Mouse (Mus musculus) heart, embryonic 15.5 days (tissue): ENCODE measurements around the gene Grm4. TPM values are rescaled to one million over a fixed set of nuclear protein-coding genes. Genes with fewer than 3 reads are reported as not detected.

Experiments
- ATAC-seq: fragments of 200-750 bp; cut with Nextera tagmentation; replicated peaks from 2 replicates; pipeline ENCODE4 v1.8.0; 2017; ENCODE audit warnings: low read depth, moderate TSS enrichment; ENCODE audit not compliant: insufficient number of reproducible peaks, insufficient read depth, low FRiP score
- H3K27ac ChIP-seq: fragments of 300-500 bp; sonication (generic); 2 replicates; pipeline ENCODE4 v1.5.1; 2015; ENCODE audit warnings: mild to moderate bottlenecking, inconsistent platforms
- H3K27me3 ChIP-seq: fragments of 300-500 bp; sonication (generic); 2 replicates; pipeline ENCODE4 v1.6.1; 2015; ENCODE audit warnings: inconsistent platforms
- H3K36me3 ChIP-seq: fragments of 300-500 bp; sonication (generic); 2 replicates; pipeline ENCODE4 v1.6.1; 2015; ENCODE audit warnings: mild to moderate bottlenecking, inconsistent platforms
- H3K4me1 ChIP-seq: fragments of 300-500 bp; sonication (generic); replicated peaks from 2 replicates; pipeline ENCODE4 v1.6.1; 2015; ENCODE audit warnings: inconsistent platforms
- H3K4me2 ChIP-seq: fragments of 300-500 bp; sonication (generic); 2 replicates; pipeline ENCODE4 v1.6.1; 2015; ENCODE audit warnings: inconsistent platforms, mild to moderate bottlenecking, moderate library complexity
- H3K4me3 ChIP-seq: fragments of 300-500 bp; sonication (generic); 2 replicates; pipeline ENCODE4 v1.5.1; 2015; ENCODE audit warnings: mild to moderate bottlenecking, inconsistent platforms
- H3K9ac ChIP-seq: fragments of 300-500 bp; sonication (generic); 2 replicates; pipeline ENCODE4 v1.6.1; 2015; ENCODE audit warnings: mild to moderate bottlenecking, inconsistent platforms
- H3K9me3 ChIP-seq: fragments of 300-500 bp; sonication (generic); replicated peaks from 2 replicates; pipeline ENCODE4 v1.6.1; 2016; ENCODE audit warnings: inconsistent platforms
- WGBS: fragments of 180-500 bp; shearing (Covaris S2); methylation state at CpG from one replicate; pipeline ENCODE4 v1.1.7; 2015; ENCODE audit warnings: mixed read lengths; 5-methylcytosine and 5-hydroxymethylcytosine counted together
- polyA plus RNA-seq: library from polyadenylated mRNA; unstranded; fragments of >200 nt; fragmentation: Nextera tagmentation; extraction: Ambion mirVana; gene quantifications from 2 replicates; pipeline ENCODE4 v1.2.1, GENCODE M21; 2015

Grm4 gene
- polyA plus RNA-seq, 1 experiment from 2014 or later = 0.05 TPM

DNA sequence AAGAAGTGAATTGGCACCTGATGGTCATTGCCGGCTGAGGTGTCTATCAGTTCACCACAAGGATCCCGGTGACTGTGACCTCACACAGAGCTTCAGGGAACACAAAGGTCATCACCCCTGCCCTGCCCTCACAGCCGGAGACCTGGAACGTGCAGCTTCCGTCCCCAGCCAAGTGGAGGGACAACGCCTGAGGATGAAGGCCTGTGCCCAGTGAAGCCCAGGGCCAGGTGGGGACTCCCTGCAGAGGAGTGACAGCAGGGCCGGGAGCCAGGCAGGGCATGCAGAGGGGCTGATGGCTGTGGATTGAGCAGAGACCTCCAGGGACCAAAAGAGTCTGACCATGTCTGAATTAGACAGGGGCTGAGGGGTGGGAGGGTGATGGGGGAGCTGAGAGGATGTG lies 1.9 kb upstream of the Grm4 start:
- no peak for ATAC-seq
- Histone ChIP-seq H3K9me3 (no peaks in the 10 kb centered on the region), H3K4me2 (no peak overlapping the region), H3K27me3 (peaks cover 44% of the 10 kb centered on the region), H3K27ac (no peak overlapping the region), H3K4me1 (peaks cover 6% of the 10 kb centered on the region; the same call in 1 of the 2 replicates), H3K9ac (no peak overlapping the region), H3K4me3 (no peak overlapping the region), H3K36me3 (no peaks in the 10 kb centered on the region)
- WGBS = 56% methylated on average over 7 of the region's 7 CpGs

DNA sequence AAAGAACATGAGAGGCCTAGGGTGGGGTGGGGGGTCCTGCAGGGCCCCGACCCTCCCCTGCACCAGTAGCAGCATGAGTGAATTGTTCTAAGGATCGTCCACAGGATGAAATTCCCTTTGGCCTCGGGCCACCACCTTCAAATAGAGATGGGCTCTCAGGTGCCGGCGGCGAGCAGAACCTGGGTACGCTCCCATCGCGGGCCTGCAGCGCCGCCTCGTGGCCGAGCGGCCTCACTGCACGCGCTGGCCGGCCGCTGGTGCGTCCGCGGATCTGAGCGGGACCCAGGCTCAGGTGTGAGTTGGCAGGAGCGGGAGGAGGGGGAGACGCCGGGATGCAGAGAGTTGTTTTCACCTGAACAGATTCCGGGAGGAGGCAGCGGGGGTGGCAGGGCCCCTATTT lies 646 bp downstream of the Grm4 start:
- H3K27me3 ChIP-seq = peaks cover 70% of the 10 kb centered on the region
- ATAC-seq = no peak
- no peak overlapping the region for H3K4me3 ChIP-seq
- H3K4me2 ChIP-seq = no peak overlapping the region
- H3K9ac ChIP-seq = no peak overlapping the region
- no peaks in the 10 kb centered on the region for H3K9me3 ChIP-seq
- no peaks in the 10 kb centered on the region for H3K36me3 ChIP-seq
- H3K27ac ChIP-seq = no peak overlapping the region
- 1% methylated on average over 27 of the region's 27 CpGs for WGBS
- peaks cover 6% of the 10 kb centered on the region; the same call in 1 of the 2 replicates for H3K4me1 ChIP-seq

- no peak overlapping the region for H3K4me2 ChIP-seq
- H3K36me3 ChIP-seq = no peaks in the 10 kb centered on the region
- no peak for ATAC-seq
- H3K4me1 ChIP-seq = peaks cover 7% of the 10 kb centered on the region
- no peaks in the 10 kb centered on the region for H3K9me3 ChIP-seq
- H3K27me3 ChIP-seq = peaks cover 86% of the 10 kb centered on the region
- no peak overlapping the region for H3K9ac ChIP-seq
- no peak overlapping the region for H3K4me3 ChIP-seq
- H3K27ac ChIP-seq = no peak overlapping the region
- WGBS = 45% methylated on average over 15 of the region's 15 CpGs
These were observed 2.3 kb downstream of the Grm4 start for GRCm38 (mm10) chr17:27518700-27519595.

DNA sequence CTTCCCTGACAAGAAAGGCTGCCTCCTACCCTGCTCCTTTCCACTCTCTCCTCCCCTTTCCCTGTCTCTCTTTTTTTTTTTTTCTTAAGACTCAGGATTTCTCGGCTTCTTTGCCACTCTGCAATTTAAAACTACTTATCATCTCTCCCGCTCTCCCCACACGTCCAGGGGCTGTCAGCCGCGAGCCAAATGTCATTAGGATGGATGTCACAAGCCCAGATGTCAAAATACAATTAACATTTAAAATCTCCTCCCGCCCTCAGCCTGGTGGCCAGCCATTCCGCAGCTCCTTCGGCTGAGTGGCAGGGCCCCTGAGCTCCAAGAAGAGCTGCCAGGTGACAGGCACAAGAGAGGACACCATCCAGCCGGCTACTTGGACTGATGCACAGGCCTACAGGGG lies 2.9 kb downstream of the Grm4 start:
- H3K27ac ChIP-seq = no peak overlapping the region
- peaks cover 93% of the 10 kb centered on the region for H3K27me3 ChIP-seq
- no peak for ATAC-seq
- no peak overlapping the region for H3K4me2 ChIP-seq
- H3K9me3 ChIP-seq = no peaks in the 10 kb centered on the region
- 27% methylated on average over 9 of the region's 9 CpGs for WGBS
- H3K9ac ChIP-seq = no peak overlapping the region
- no peaks in the 10 kb centered on the region for H3K36me3 ChIP-seq
- H3K4me3 ChIP-seq = no peak overlapping the region
- H3K4me1 ChIP-seq = peaks cover 14% of the 10 kb centered on the region

DNA sequence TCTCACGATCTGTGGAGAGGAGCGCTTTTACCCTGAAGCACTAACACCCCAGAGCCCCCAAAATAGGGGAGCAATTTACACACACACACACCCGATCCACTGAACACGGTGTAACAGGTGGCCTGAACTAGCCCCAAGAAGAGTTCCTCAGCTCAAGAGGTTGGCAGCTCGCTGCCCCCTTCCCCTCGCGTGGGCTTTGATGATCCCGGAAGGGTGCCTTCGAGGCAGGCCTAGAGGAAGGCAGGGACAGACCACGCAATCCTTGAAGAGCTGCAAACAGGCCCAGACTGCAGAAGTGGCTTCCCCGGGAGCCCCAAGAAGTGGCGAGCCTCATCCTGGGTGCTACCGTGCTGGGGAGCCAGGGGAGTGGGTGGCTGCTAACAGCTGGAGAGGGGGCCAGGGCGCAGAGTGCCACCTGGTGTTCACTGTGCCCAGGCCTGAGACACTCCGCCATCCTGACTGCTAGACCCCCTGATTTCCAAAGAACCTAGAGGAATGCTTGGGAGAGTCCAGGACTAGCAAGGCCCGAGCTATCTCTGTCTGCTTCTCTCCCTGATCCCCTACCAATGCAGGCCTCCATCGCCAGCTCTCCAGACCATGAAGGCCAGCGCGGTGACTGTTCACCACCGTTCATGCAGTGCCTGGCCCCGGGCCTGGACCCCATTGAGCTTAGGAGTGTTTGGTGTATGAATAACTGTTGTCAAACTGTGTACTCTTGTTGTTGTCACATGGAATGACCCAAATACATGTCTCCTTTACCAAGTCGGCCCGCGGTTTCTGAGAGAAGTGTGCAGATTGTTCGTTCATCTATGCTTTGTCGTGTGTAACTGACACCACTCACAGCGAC lies 7.1 kb downstream of the Grm4 start:
- H3K36me3 ChIP-seq = no peaks in the 10 kb centered on the region
- peaks cover 100% of the 10 kb centered on the region for H3K27me3 ChIP-seq
- 0 out of 2 replicates have a peak, but pooled peaks have one; percentile 24 for ATAC-seq
- 33% methylated on average over 27 of the region's 27 CpGs for WGBS
- H3K9me3 ChIP-seq = no peaks in the 10 kb centered on the region
- H3K4me3 ChIP-seq = peak overlapping the region; percentile 58
- H3K9ac ChIP-seq = no peak overlapping the region; the same call in 1 of the 2 replicates
- peaks cover 24% of the 10 kb centered on the region for H3K4me1 ChIP-seq
- H3K27ac ChIP-seq = no peak overlapping the region
- peak overlapping the region; percentile 99 for H3K4me2 ChIP-seq

- peaks cover 100% of the 10 kb centered on the region for H3K27me3 ChIP-seq
- no peak for ATAC-seq
- peaks cover 24% of the 10 kb centered on the region for H3K4me1 ChIP-seq
- 1% methylated on average over 49 of the region's 66 CpGs for WGBS
- no peaks in the 10 kb centered on the region for H3K36me3 ChIP-seq
- no peak overlapping the region for H3K27ac ChIP-seq
- H3K4me2 ChIP-seq = peak overlapping the region; percentile 99
- H3K4me3 ChIP-seq = peak overlapping the region; percentile 58
- H3K9ac ChIP-seq = peak overlapping the region; percentile 49; the same call in 1 of the 2 replicates
- H3K9me3 ChIP-seq = no peaks in the 10 kb centered on the region
These were observed 7.8 kb downstream of the Grm4 start for GRCm38 (mm10) chr17:27513279-27513915.

GRCm38 (mm10) chr17:27512619-27513161 lies 8.5 kb downstream of the Grm4 start:
- H3K36me3 ChIP-seq = no peaks in the 10 kb centered on the region
- WGBS = 0% methylated on average over 34 of the region's 78 CpGs
- H3K9ac ChIP-seq = peak overlapping the region; percentile 49
- H3K27me3 ChIP-seq = peaks cover 100% of the 10 kb centered on the region
- no peak for ATAC-seq
- no peaks in the 10 kb centered on the region for H3K9me3 ChIP-seq
- H3K4me3 ChIP-seq = peak overlapping the region; percentile 58
- peak overlapping the region; percentile 99 for H3K4me2 ChIP-seq
- H3K4me1 ChIP-seq = peaks cover 24% of the 10 kb centered on the region
- no peak overlapping the region for H3K27ac ChIP-seq

DNA sequence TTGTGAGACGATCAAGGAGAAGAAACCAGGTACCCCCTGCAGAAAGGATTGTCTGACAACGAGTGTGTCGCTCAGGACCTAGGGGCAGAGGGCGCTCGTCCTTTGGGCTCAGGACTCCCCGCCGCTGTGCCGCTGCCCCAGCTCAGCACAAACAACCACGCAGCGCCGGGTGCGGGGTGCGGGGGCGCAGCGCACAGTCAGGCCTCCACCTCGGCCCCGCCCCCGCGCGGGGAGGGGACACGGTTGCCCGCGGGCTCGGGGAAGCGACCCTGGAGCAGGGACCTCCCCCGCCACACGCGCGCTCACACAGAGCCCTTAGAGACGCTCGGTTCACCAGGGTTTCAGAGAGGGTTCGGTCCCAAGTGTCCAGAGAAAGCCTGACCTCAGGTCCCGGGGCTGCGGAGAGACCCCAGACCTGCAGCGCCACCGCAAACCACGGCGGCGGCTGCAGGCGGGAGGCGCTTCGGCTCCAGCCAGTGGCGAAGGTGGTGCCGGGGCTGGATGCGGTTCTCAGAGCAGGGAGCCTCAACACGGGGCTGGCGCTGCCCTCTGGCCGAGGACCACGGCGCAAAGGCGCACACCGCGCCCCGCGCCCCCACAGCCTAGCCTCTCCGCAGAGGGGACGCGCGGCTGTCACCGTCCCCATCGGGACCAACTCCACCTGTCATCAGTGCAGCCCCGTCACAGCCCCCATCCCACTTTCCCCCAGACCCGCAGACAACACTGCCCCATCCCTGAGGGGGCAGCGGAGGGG lies 9.2 kb downstream of the Grm4 start:
- no peaks in the 10 kb centered on the region for H3K36me3 ChIP-seq
- no peak overlapping the region for H3K27ac ChIP-seq
- H3K9me3 ChIP-seq = no peaks in the 10 kb centered on the region
- 1% methylated on average over 64 of the region's 64 CpGs for WGBS
- H3K4me1 ChIP-seq = peaks cover 24% of the 10 kb centered on the region
- H3K27me3 ChIP-seq = peaks cover 100% of the 10 kb centered on the region
- H3K4me2 ChIP-seq = peak overlapping the region; percentile 99
- ATAC-seq = no peak
- H3K9ac ChIP-seq = peak overlapping the region; percentile 49; the same call in 1 of the 2 replicates
- peak overlapping the region; percentile 58 for H3K4me3 ChIP-seq

DNA sequence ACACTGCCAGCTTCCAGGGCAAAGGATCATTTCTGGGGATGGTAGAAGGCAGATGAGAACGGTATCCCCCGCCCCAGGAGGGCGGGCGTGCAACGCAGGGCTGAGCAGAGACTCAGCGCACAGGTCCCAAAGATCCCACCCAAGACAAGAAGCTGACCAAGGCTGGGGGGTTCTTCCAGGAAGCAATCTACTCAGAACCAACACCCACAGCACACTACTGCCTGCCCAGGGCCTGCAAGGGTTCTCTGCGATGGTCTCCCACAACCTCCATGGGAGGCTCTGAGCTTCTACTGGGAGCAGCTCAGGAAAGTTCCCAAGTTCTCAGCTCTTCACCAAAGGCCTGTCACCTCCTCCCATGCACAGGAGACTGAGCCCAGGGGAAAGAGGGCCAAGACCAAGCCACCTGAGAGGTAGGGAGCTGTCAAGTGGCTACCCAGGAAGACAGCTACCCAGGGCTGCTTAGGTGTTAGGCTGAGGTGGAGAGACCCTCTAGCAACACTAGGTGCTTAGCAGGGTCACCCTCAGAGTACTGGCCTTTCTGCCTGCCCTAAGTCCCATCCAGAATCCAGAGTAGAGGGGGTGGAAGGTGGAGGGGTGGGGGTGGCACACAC lies 10.0 kb downstream of the Grm4 start:
- H3K9ac ChIP-seq = no peak overlapping the region
- no peaks in the 10 kb centered on the region for H3K9me3 ChIP-seq
- H3K36me3 ChIP-seq = no peaks in the 10 kb centered on the region
- 81% methylated on average over 7 of the region's 7 CpGs for WGBS
- H3K4me3 ChIP-seq = no peak overlapping the region
- H3K4me1 ChIP-seq = peaks cover 24% of the 10 kb centered on the region
- H3K27me3 ChIP-seq = peaks cover 100% of the 10 kb centered on the region
- H3K4me2 ChIP-seq = no peak overlapping the region
- no peak for ATAC-seq
- H3K27ac ChIP-seq = no peak overlapping the region
